Mouse (Mus musculus): Measurements from ENCODE around the gene Pde8a.

GRCm38 (mm10) chr7:81174654-81175053, 38.7 kb upstream of the Pde8a start:
- TF ChIP-seq CTCF (IDR thresholded peaks at IDR 0.05; ENCODE audit: borderline replicate concordance, insufficient read depth, low read length), result no peak
- no peak for TF ChIP-seq POLR2A (IDR thresholded peaks at IDR 0.05; ENCODE audit: low read depth, low read length)
